Mouse (Mus musculus) lung, postnatal 0 days (tissue): ENCODE data around the gene Cnst. TPM values are rescaled to one million over a fixed set of nuclear protein-coding genes. Genes with fewer than 3 reads are reported as not detected.

Experiments
- ATAC-seq: fragments of 200-750 bp; cut with Nextera tagmentation; 2 replicates; pipeline ENCODE4 v1.8.0; 2017; ENCODE audit warnings: moderate library complexity
- DNase-seq: peaks from one replicate; pipeline ENCODE4 v3.0.0-alpha.2; 2016; ENCODE audit warnings: low spot score
- H3K27ac ChIP-seq: fragments of 300-500 bp; sonication (generic); 2 replicates; pipeline ENCODE4 v1.5.1; 2014; ENCODE audit warnings: antibody characterized with exemption, mild to moderate bottlenecking, low read length, mixed read lengths
- H3K27me3 ChIP-seq: fragments of 300-500 bp; sonication (generic); replicated peaks from 2 replicates; pipeline ENCODE4 v1.6.1; 2014; ENCODE audit warnings: low read length, mixed read lengths; ENCODE audit not compliant: insufficient read depth
- H3K36me3 ChIP-seq: fragments of 300-500 bp; sonication (generic); 2 replicates; pipeline ENCODE4 v1.6.1; 2014; ENCODE audit warnings: low read length, mixed read lengths; ENCODE audit not compliant: insufficient read depth
- H3K4me1 ChIP-seq: fragments of 300-500 bp; sonication (generic); 2 replicates; pipeline ENCODE4 v1.6.1; 2014; ENCODE audit warnings: antibody characterized with exemption, low read depth, low read length, mixed read lengths; ENCODE audit not compliant: insufficient read depth
- H3K4me2 ChIP-seq: fragments of 300-500 bp; sonication (generic); replicated peaks from 2 replicates; pipeline ENCODE4 v1.6.1; 2014; ENCODE audit warnings: low read depth, mild to moderate bottlenecking, low read length, moderate library complexity, mixed read lengths
- H3K4me3 ChIP-seq: fragments of 300-500 bp; sonication (generic); 2 replicates; pipeline ENCODE4 v1.5.1; 2014; ENCODE audit warnings: low read depth, low read length
- H3K9ac ChIP-seq: fragments of 300-500 bp; sonication (generic); replicated peaks from 2 replicates; pipeline ENCODE4 v1.6.1; 2014; ENCODE audit warnings: low read depth, mild to moderate bottlenecking
- H3K9me3 ChIP-seq: fragments of 300-500 bp; sonication (generic); 2 replicates; pipeline ENCODE4 v1.6.1; 2016; ENCODE audit warnings: low read length, mixed read lengths
- CTCF ChIP-seq: IDR thresholded peaks from 2 replicates; pipeline ENCODE4 v1.5.1; 2016; ENCODE audit warnings: antibody characterized with exemption, mild to moderate bottlenecking
- EP300 ChIP-seq: IDR thresholded peaks from 2 replicates; pipeline ENCODE4 v1.6.1; 2016; ENCODE audit warnings: antibody characterized with exemption, mild to moderate bottlenecking, control low read depth
- WGBS: fragments of 180-500 bp; shearing (Covaris S2); extraction: QIAGEN DNeasy Blood & Tissue Kit; methylation state at CpG from one replicate; pipeline ENCODE4 v1.1.7; 2014; 5-methylcytosine and 5-hydroxymethylcytosine counted together
- polyA plus RNA-seq: library from polyadenylated mRNA; unstranded; fragments of >200 nt; fragmentation: Nextera tagmentation; extraction: Ambion mirVana; gene quantifications from 2 replicates; pipeline ENCODE4 v1.2.1, GENCODE M21; 2015

The Cnst gene
- polyA plus RNA-seq, 1 experiment from 2014 or later = 16.8 TPM

GRCm38 (mm10) chr1:179650284-179650683, 104.1 kb downstream of the Cnst start:
- DNase-seq (peak; percentile 47), ATAC-seq (peak; percentile 72)
- H3K27me3 ChIP-seq = no peaks in the 10 kb centered on the region
- H3K27ac ChIP-seq = peak overlapping the region; percentile 20
- H3K9me3 ChIP-seq = no peaks in the 10 kb centered on the region
- H3K4me1 ChIP-seq = no peaks in the 10 kb centered on the region
- no peaks in the 10 kb centered on the region for H3K36me3 ChIP-seq
- no peak overlapping the region for H3K4me2 ChIP-seq
- H3K4me3 ChIP-seq = no peak overlapping the region
- 40% methylated on average over 4 of the region's 4 CpGs for WGBS
- TF ChIP-seq EP300 (peak; percentile 28; the same call in 1 of the 2 replicates), CTCF (peak; percentile 7; the same call in 1 of the 2 replicates)
- no peak overlapping the region for H3K9ac ChIP-seq

- TF ChIP-seq EP300 = no peak
- no peak for TF ChIP-seq CTCF
Observed at GRCm38 (mm10) chr1:179651224-179651623, 105.1 kb downstream of the Cnst start.

GRCm38 (mm10) chr1:179663065-179663464, 116.9 kb downstream of the Cnst start:
- no peak for TF ChIP-seq CTCF
- Histone ChIP-seq H3K4me2 (no peak overlapping the region), H3K9ac (no peak overlapping the region), H3K4me3 (no peak overlapping the region), H3K4me1 (no peaks in the 10 kb centered on the region), H3K9me3 (no peaks in the 10 kb centered on the region), H3K36me3 (no peaks in the 10 kb centered on the region), H3K27me3 (no peaks in the 10 kb centered on the region), H3K27ac (no peak overlapping the region)
- 88% methylated on average over 5 of the region's 5 CpGs for WGBS
- ATAC-seq (no peak), DNase-seq (no peak)

More at GRCm38 (mm10) chr1:179651224-179651623, 105.1 kb downstream of the Cnst start:
- Histone ChIP-seq H3K36me3 (no peaks in the 10 kb centered on the region), H3K9me3 (no peaks in the 10 kb centered on the region), H3K9ac (no peak overlapping the region), H3K27ac (no peak overlapping the region), H3K27me3 (no peaks in the 10 kb centered on the region), H3K4me1 (no peaks in the 10 kb centered on the region), H3K4me2 (no peak overlapping the region), H3K4me3 (no peak overlapping the region)
- 80% methylated on average over 5 of the region's 5 CpGs for WGBS
- DNase-seq (no peak), ATAC-seq (no peak)

- no peak for ATAC-seq
- Histone ChIP-seq H3K4me2 (no peak overlapping the region), H3K4me3 (no peak overlapping the region), H3K4me1 (no peaks in the 10 kb centered on the region), H3K27ac (no peak overlapping the region), H3K27me3 (no peaks in the 10 kb centered on the region), H3K9me3 (no peaks in the 10 kb centered on the region), H3K9ac (no peak overlapping the region), H3K36me3 (no peaks in the 10 kb centered on the region)
- 45% methylated on average over 4 of the region's 4 CpGs for WGBS
- no peak for DNase-seq
- no peak for TF ChIP-seq EP300
- no peak for TF ChIP-seq CTCF
Observed at GRCm38 (mm10) chr1:179664309-179664930, 118.2 kb downstream of the Cnst start.

DNA sequence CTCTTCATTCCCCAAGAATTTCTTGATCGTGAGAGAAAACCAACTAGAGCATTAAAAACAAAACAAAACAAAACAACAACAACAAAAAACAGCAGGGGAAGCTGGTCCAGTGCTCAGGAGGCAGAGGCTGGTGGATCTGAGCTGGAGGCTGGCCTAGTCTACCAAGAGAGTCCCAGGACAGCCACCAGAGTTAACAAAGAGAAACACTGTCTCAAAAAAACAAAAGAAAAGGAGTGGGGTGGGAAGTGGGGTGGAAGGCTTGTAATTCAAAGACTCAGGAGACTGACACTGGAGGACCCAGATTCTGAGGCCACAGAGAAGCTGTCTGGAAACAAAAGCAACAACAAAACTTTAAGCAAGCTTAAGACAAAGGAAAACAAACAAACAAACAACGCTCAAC, 120.8 kb downstream of the Cnst start:
- Histone ChIP-seq H3K4me2 (no peak overlapping the region), H3K4me1 (no peaks in the 10 kb centered on the region), H3K27ac (no peak overlapping the region), H3K36me3 (no peaks in the 10 kb centered on the region), H3K9me3 (no peaks in the 10 kb centered on the region), H3K9ac (no peak overlapping the region), H3K4me3 (no peak overlapping the region), H3K27me3 (no peaks in the 10 kb centered on the region)
- whole genome bisulfite sequencing = 73% methylated on average over 2 of the region's 2 CpGs
- TF ChIP-seq EP300 = no peak
- DNase-seq (no peak), ATAC-seq (no peak)

- Histone ChIP-seq H3K9me3 (no peaks in the 10 kb centered on the region), H3K4me2 (peak overlapping the region; percentile 89), H3K27me3 (no peaks in the 10 kb centered on the region), H3K36me3 (no peaks in the 10 kb centered on the region), H3K4me3 (peak overlapping the region; percentile 84), H3K27ac (peak overlapping the region; percentile 73; the same call in 1 of the 2 replicates), H3K9ac (peak overlapping the region; percentile 79; the same call in 1 of the 2 replicates), H3K4me1 (no peaks in the 10 kb centered on the region)
- peak; percentile 6 for DNase-seq
- WGBS = 10% methylated on average over 7 of the region's 7 CpGs
- no peak for TF ChIP-seq EP300
- no peak for TF ChIP-seq CTCF
- no peak for ATAC-seq
Observed at GRCm38 (mm10) chr1:179667450-179667849, 121.3 kb downstream of the Cnst start.
